Mouse (Mus musculus) lung, adult 2 months (tissue): ENCODE data around the gene Bhlhb9.

Experiments used
- CTCF ChIP-seq: fragments of 200-500 bp; IDR thresholded peaks from 2 replicates; pipeline ENCODE4 v1.5.1; 2011; ENCODE audit warnings: mild to moderate bottlenecking, low read length, control low read depth; ENCODE audit not compliant: insufficient read depth
- POLR2A ChIP-seq: fragments of 200-500 bp; IDR thresholded peaks from 2 replicates; pipeline ENCODE4 v1.6.1; 2011; ENCODE audit warnings: low read depth, mild to moderate bottlenecking, control low read depth, low read length, borderline replicate concordance; ENCODE audit errors: extremely low read depth

- TF ChIP-seq CTCF (no peak), POLR2A (no peak)
Observed at GRCm38 (mm10) chrX:135768565-135768964, 28.8 kb upstream of the Bhlhb9 start.
